Mouse (Mus musculus): Measurements from ENCODE around the gene Tmem56. TPM values are rescaled to one million over a fixed set of nuclear protein-coding genes. Genes with fewer than 3 reads are reported as not detected.

Gene Tmem56
- total RNA-seq, 1 experiment: 0.67 TPM

DNA sequence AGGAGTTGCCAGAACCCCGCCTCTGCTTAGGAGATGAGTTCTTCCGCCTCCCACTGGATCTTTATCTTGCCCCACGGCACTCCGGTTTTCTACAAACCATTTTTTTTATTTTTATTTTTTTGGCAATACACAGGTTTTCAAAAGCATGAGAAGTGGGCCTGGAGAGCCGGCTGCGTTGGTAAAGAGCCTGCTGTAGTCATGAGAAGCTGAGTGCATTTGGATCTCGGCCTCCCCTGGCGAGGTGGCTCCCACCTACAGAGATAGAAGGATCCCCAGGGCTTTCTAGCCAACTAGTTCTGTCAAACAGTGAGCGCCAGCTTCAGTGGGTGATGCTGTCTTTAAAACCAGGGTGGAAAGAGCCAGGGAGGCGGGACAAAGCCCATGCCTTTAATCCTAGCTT is 25.5 kb downstream of the Tmem56 start:
- H3K4me1 ChIP-seq (ENCODE audit: control insufficient read depth in 2 of 2, insufficient read depth in 2 of 2, low read length in 2 of 2, poor library complexity in 1 of 2): no peaks in the 10 kb centered on the region
- no peaks in the 10 kb centered on the region for H3K9me3 ChIP-seq (ENCODE audit: control insufficient read depth, insufficient read depth, low read depth, low read length)
- TF ChIP-seq CHD2 (IDR thresholded peaks at IDR 0.05; ENCODE audit: low read depth, low read length) (no peak), MAFK (IDR thresholded peaks at IDR 0.05; ENCODE audit: insufficient read depth, low read depth, low read length) (no peak), ZC3H11A (IDR thresholded peaks at IDR 0.05; ENCODE audit: borderline replicate concordance, low read depth, low read length) (no peak), HCFC1 (IDR thresholded peaks at IDR 0.05; ENCODE audit: borderline replicate concordance, insufficient read depth, low read length) (no peak), ZNF384 (IDR thresholded peaks at IDR 0.05; ENCODE audit: low read depth, low read length) (no peak)
- no peak for DNase-seq (ENCODE audit: low read depth, low spot score)
- in situ Hi-C loops (cut with MboI; ENCODE audit: low sequenced_read_pairs in 2 of 2, unreplicated experiment in 2 of 2): no loop called here
- H3K27ac ChIP-seq (ENCODE audit: insufficient read depth, low read depth, low read length, poor library complexity, severe bottlenecking): no peak overlapping the region
- H3K4me3 ChIP-seq (ENCODE audit: insufficient read depth in 1 of 2, low read depth in 1 of 2, low read length in 2 of 2, poor library complexity in 1 of 2, severe bottlenecking in 1 of 2): no peak overlapping the region
- H3K9ac ChIP-seq (ENCODE audit: insufficient read depth, low read depth, low read length, poor library complexity, severe bottlenecking): no peak overlapping the region
- no peaks in the 10 kb centered on the region for H3K36me3 ChIP-seq (ENCODE audit: control insufficient read depth, insufficient read depth, low read length, poor library complexity, severe bottlenecking)

DNA sequence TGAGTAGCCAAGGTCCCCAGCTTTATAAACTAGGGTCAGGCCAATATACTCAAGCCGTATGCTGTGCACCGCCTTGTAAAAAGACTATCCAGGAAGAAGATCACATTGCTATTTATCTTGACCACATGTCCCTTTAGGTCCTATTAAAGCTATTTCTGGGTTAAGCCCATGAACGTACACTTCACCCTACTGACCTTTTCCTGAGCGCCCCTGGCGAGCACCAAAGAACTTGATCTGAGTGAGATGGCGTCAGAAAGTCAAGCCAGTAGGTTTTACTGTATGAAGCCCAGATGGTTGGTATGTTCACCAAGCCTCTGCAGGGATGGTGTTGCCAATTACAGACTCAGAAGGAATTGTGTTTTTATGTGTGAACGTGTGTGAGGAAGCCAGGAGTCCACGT is 26.8 kb downstream of the Tmem56 start:
- TF ChIP-seq MAFK (IDR thresholded peaks at IDR 0.05; ENCODE audit: insufficient read depth, low read depth, low read length): no peak
- no peak for TF ChIP-seq CHD2 (IDR thresholded peaks at IDR 0.05; ENCODE audit: low read depth, low read length)
- TF ChIP-seq ZC3H11A (IDR thresholded peaks at IDR 0.05; ENCODE audit: borderline replicate concordance, low read depth, low read length): no peak
- no peak for TF ChIP-seq ZNF384 (IDR thresholded peaks at IDR 0.05; ENCODE audit: low read depth, low read length)
- TF ChIP-seq HCFC1 (IDR thresholded peaks at IDR 0.05; ENCODE audit: borderline replicate concordance, insufficient read depth, low read length): no peak
- Histone ChIP-seq H3K9ac (ENCODE audit: insufficient read depth, low read depth, low read length, poor library complexity, severe bottlenecking) (no peak overlapping the region), H3K9me3 (ENCODE audit: control insufficient read depth, insufficient read depth, low read depth, low read length) (no peaks in the 10 kb centered on the region), H3K4me1 (ENCODE audit: control insufficient read depth in 2 of 2, insufficient read depth in 2 of 2, low read length in 2 of 2, poor library complexity in 1 of 2) (no peaks in the 10 kb centered on the region), H3K4me3 (ENCODE audit: insufficient read depth in 1 of 2, low read depth in 1 of 2, low read length in 2 of 2, poor library complexity in 1 of 2, severe bottlenecking in 1 of 2) (no peak overlapping the region), H3K27ac (ENCODE audit: insufficient read depth, low read depth, low read length, poor library complexity, severe bottlenecking) (no peak overlapping the region), H3K36me3 (ENCODE audit: control insufficient read depth, insufficient read depth, low read length, poor library complexity, severe bottlenecking) (no peaks in the 10 kb centered on the region)
- DNase-seq (ENCODE audit: low read depth, low spot score): no peak
- in situ Hi-C loops (cut with MboI; ENCODE audit: low sequenced_read_pairs in 2 of 2, unreplicated experiment in 2 of 2): no loop called here

DNA sequence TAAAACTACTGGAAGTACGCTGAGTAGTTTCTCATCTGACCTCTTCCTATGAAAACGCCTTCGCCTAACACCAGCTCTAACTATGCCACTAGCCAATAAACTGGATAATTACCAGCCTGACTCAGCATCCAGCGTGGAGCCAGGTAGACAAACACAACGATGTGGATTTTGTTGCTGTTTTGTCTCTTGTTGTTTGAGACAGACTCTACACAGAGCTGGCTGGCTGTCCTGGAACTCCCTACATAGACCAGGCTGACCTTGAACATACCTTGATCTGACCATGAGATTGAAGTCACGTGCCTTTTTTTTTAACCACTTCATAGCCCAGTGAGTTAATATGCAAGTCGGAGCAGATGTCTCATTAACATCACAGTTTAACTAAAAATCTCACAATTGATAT is 27.4 kb downstream of the Tmem56 start:
- in situ Hi-C loops (cut with MboI; ENCODE audit: low sequenced_read_pairs in 2 of 2, unreplicated experiment in 2 of 2): no loop called here
- no peak for DNase-seq (ENCODE audit: low read depth, low spot score)
- Histone ChIP-seq H3K9me3 (ENCODE audit: control insufficient read depth, insufficient read depth, low read depth, low read length) (no peaks in the 10 kb centered on the region), H3K4me1 (ENCODE audit: control insufficient read depth in 2 of 2, insufficient read depth in 2 of 2, low read length in 2 of 2, poor library complexity in 1 of 2) (no peaks in the 10 kb centered on the region), H3K9ac (ENCODE audit: insufficient read depth, low read depth, low read length, poor library complexity, severe bottlenecking) (no peak overlapping the region), H3K36me3 (ENCODE audit: control insufficient read depth, insufficient read depth, low read length, poor library complexity, severe bottlenecking) (no peaks in the 10 kb centered on the region), H3K4me3 (ENCODE audit: insufficient read depth in 1 of 2, low read depth in 1 of 2, low read length in 2 of 2, poor library complexity in 1 of 2, severe bottlenecking in 1 of 2) (no peak overlapping the region), H3K27ac (ENCODE audit: insufficient read depth, low read depth, low read length, poor library complexity, severe bottlenecking) (no peak overlapping the region)
- TF ChIP-seq MAFK (IDR thresholded peaks at IDR 0.05; ENCODE audit: insufficient read depth, low read depth, low read length) (no peak), ZC3H11A (IDR thresholded peaks at IDR 0.05; ENCODE audit: borderline replicate concordance, low read depth, low read length) (no peak), ZNF384 (IDR thresholded peaks at IDR 0.05; ENCODE audit: low read depth, low read length) (no peak), CHD2 (IDR thresholded peaks at IDR 0.05; ENCODE audit: low read depth, low read length) (no peak)

DNA sequence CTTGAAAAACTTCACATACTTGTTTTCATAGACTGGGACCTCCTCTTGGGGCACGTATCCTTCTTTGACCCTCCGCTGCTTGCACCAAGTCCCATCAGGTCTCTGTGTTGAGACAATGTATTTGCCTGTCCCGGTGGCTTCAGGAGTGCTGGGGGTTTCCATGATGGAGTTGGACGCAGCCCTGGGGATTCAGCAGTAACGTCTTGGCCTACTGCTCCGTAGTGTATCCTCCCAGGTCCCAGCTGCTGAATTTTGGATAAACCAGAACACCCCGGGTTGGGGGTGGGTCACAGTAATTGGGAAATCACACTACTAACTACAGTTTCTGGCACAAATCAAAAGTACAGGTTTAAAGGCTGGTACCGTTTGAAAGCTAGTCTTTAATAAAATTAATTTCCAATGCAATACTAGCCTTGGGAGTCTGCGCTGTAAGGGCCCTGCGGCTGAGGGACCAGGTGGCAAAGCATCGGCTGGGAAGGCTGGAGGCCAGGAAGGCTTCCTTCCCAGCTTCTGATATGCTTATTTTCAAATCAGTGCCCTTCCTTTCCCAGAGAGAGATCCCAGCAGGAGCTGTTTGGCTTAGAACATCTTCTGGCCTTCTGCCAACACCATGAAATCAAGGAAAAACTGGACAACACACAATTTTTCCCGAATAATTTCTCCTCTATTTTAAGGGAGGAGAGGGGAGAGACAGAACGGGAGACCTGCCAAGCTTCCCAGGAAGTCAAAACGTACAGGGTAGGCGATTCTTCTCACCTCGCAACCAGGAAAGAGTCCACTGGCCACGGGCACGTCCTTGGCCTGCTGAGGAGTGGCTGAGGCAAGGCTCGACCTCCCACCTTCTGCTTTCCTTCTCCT is 32.1 kb downstream of the Tmem56 start:
- DNase-seq (ENCODE audit: low read depth, low spot score): no peak
- H3K9ac ChIP-seq (ENCODE audit: insufficient read depth, low read depth, low read length, poor library complexity, severe bottlenecking): no peak overlapping the region
- TF ChIP-seq MAFK (IDR thresholded peaks at IDR 0.05; ENCODE audit: insufficient read depth, low read depth, low read length) (no peak), CHD2 (IDR thresholded peaks at IDR 0.05; ENCODE audit: low read depth, low read length) (no peak), ZNF384 (IDR thresholded peaks at IDR 0.05; ENCODE audit: low read depth, low read length) (no peak), HCFC1 (IDR thresholded peaks at IDR 0.05; ENCODE audit: borderline replicate concordance, insufficient read depth, low read length) (no peak), ZC3H11A (IDR thresholded peaks at IDR 0.05; ENCODE audit: borderline replicate concordance, low read depth, low read length) (no peak)
- no peaks in the 10 kb centered on the region for H3K9me3 ChIP-seq (ENCODE audit: control insufficient read depth, insufficient read depth, low read depth, low read length)
- in situ Hi-C loops (cut with MboI; ENCODE audit: low sequenced_read_pairs in 2 of 2, unreplicated experiment in 2 of 2): no loop called here
- no peaks in the 10 kb centered on the region for H3K36me3 ChIP-seq (ENCODE audit: control insufficient read depth, insufficient read depth, low read length, poor library complexity, severe bottlenecking)
- H3K4me3 ChIP-seq (ENCODE audit: insufficient read depth in 1 of 2, low read depth in 1 of 2, low read length in 2 of 2, poor library complexity in 1 of 2, severe bottlenecking in 1 of 2): no peak overlapping the region
- H3K4me1 ChIP-seq (ENCODE audit: control insufficient read depth in 2 of 2, insufficient read depth in 2 of 2, low read length in 2 of 2, poor library complexity in 1 of 2): no peaks in the 10 kb centered on the region
- H3K27ac ChIP-seq (ENCODE audit: insufficient read depth, low read depth, low read length, poor library complexity, severe bottlenecking): no peak overlapping the region

Data from ES-E14 (cell line).